Mouse (Mus musculus) liver, embryonic 14.5 days (tissue): ENCODE results near the gene Grik2. TPM values are rescaled to one million over a fixed set of nuclear protein-coding genes. Genes with fewer than 3 reads are reported as not detected.

Experiments used
- ATAC-seq: fragments of 200-750 bp; cut with Nextera tagmentation; 2 replicates; pipeline ENCODE4 v1.8.0; 2017; ENCODE audit warnings: moderate number of reproducible peaks, mild to moderate bottlenecking, moderate library complexity; ENCODE audit not compliant: insufficient read depth
- DNase-seq, 3 experiments: peaks; one replicate each; pipeline ENCODE4 v3.0.0-alpha.2; 2012 to 2013; ENCODE audit warnings: low read depth in 3 of 3, low spot score in 3 of 3
- H3K27ac ChIP-seq: fragments of 300-500 bp; sonication (generic); 2 replicates; pipeline ENCODE4 v1.5.1; 2014; ENCODE audit warnings: moderate library complexity, mild to moderate bottlenecking, control low read depth, inconsistent platforms
- H3K27me3 ChIP-seq: fragments of 300-500 bp; sonication (generic); 2 replicates; pipeline ENCODE4 v1.6.1; 2014; ENCODE audit warnings: mild to moderate bottlenecking, low read length, moderate library complexity; ENCODE audit not compliant: control insufficient read depth, insufficient read depth
- H3K36me3 ChIP-seq: fragments of 300-500 bp; sonication (generic); replicated peaks from 2 replicates; pipeline ENCODE4 v1.6.1; 2014; ENCODE audit warnings: low read depth; ENCODE audit not compliant: control insufficient read depth, insufficient read depth
- H3K4me1 ChIP-seq, 2 experiments: fragments of 200-500 bp in 1 of 2; fragments of 300-500 bp in 1 of 2; sonication (generic) in 1 of 2; replicated peaks; 2 replicates each; pipeline ENCODE4 v1.6.1; 2012 to 2014; ENCODE audit warnings: antibody characterized with exemption in 1 of 2, inconsistent platforms in 1 of 2, low read length in 1 of 2; ENCODE audit not compliant: control insufficient read depth in 2 of 2, insufficient read depth in 2 of 2
- H3K4me2 ChIP-seq: fragments of 300-500 bp; sonication (generic); 2 replicates; pipeline ENCODE4 v1.6.1; 2014; ENCODE audit warnings: low read depth, mild to moderate bottlenecking, control low read depth, moderate library complexity
- H3K4me3 ChIP-seq, 2 experiments: fragments of 200-500 bp in 1 of 2; fragments of 300-500 bp in 1 of 2; sonication (generic) in 1 of 2; 2 replicates each; pipeline ENCODE4 v1.5.1; 2012 to 2014; ENCODE audit warnings: low read depth in 2 of 2, low read length in 2 of 2, mild to moderate bottlenecking in 2 of 2, control low read depth in 1 of 2, inconsistent platforms in 1 of 2, moderate library complexity in 1 of 2; ENCODE audit not compliant: insufficient read depth in 1 of 2
- H3K9ac ChIP-seq: fragments of 300-500 bp; sonication (generic); replicated peaks from 2 replicates; pipeline ENCODE4 v1.6.1; 2014; ENCODE audit warnings: mild to moderate bottlenecking, control low read depth, moderate library complexity
- H3K9me3 ChIP-seq: fragments of 300-500 bp; sonication (generic); 2 replicates; pipeline ENCODE4 v1.6.1; 2016; ENCODE audit warnings: low read length, mixed read lengths; ENCODE audit not compliant: control insufficient read depth
- CTCF ChIP-seq: IDR thresholded peaks from 2 replicates; pipeline ENCODE4 v1.5.1; 2016; ENCODE audit warnings: antibody characterized with exemption, low read depth, control low read depth
- EP300 ChIP-seq: IDR thresholded peaks from 2 replicates; pipeline ENCODE4 v1.6.1; 2016; ENCODE audit warnings: antibody characterized with exemption, low read depth
- WGBS: fragments of 180-500 bp; shearing (Covaris S2); extraction: QIAGEN DNeasy Blood & Tissue Kit; methylation state at CpG from one replicate; pipeline ENCODE4 v1.1.7; 2014; ENCODE audit not compliant: insufficient replicate concordance; 5-methylcytosine and 5-hydroxymethylcytosine counted together
- polyA plus RNA-seq, 2 experiments: library from polyadenylated mRNA; depleted of rRNA in 1 of 2; stranded (reverse) in 1 of 2; unstranded in 1 of 2; fragments of >200 nt; fragmentation: Nextera tagmentation in 1 of 2; extraction: Ambion mirVana in 1 of 2; gene quantifications; 2 replicates each; pipeline versions ENCODE4 v1.2.1 to v1.2.3; 2012 to 2014

Grik2 gene
- polyA plus RNA-seq (2012; rRNA removed) (0.03 and 0.08 TPM in 2 replicates), polyA plus RNA-seq (2014; fragmentation: Nextera tagmentation; extraction: Ambion mirVana) (not detected in 2 replicates)

DNA sequence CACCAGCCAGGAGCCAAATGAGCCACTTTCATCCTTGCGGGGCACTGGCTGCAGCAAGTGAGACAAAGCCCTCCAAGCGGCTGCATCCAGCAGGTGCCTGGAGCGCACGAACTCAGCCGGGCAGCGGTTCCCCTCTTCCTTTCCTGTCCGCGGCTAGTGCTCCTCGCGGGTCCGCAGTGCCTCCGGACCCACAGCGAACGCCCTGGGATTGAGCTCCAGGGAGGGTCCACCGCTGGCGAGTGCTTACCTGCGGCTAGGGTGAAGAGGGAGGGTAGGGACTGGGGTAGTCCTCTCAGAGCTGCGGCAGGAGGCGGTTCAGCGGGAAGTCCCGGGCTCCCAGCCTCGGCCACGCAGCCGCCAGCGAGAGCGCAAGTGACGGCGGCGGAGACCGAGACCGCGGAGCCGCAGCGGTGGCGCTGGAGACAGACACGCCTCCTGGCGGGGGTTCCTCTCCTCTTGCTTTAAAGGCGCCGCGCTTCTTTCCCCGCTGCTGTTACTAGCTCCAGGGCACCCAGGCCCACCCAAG lies at the start of gene Grik2:
Gene Grik2 (minus strand): TSS at position 386 of the 526 bp plus-strand sequence.
- H3K27ac ChIP-seq: no peak within 1 kb of the TSS
- H3K4me3 ChIP-seq: peak within 1 kb of the TSS; percentile 16 to 19; a peak in 2 of 4 replicates
- DNase-seq: no peak
- H3K9ac ChIP-seq: no peak within 1 kb of the TSS
- no peaks in the 10 kb centered on the region for H3K4me1 ChIP-seq
- peak within 1 kb of the TSS; percentile 43 for H3K4me2 ChIP-seq
- ATAC-seq: no peak
- TF ChIP-seq EP300 (no peak), CTCF (no peak)
- WGBS: 1% methylated on average over 40 of the region's 41 CpGs
- H3K27me3 ChIP-seq: peaks cover 3% of the 10 kb centered on the region
- no peaks in the 10 kb centered on the region for H3K9me3 ChIP-seq
- no peaks in the 10 kb centered on the region for H3K36me3 ChIP-seq

GRCm38 (mm10) chr10:49834392-49834791 lies 45.8 kb upstream of the Grik2 start:
- 65% methylated on average over 3 of the region's 3 CpGs for WGBS
- DNase-seq: no peak
- H3K9me3 ChIP-seq: no peaks in the 10 kb centered on the region

GRCm38 (mm10) chr10:49807276-49807675 lies 18.7 kb upstream of the Grik2 start:
- Histone ChIP-seq H3K4me3 (no peak overlapping the region), H3K27me3 (no peaks in the 10 kb centered on the region), H3K27ac (no peak overlapping the region), H3K36me3 (no peaks in the 10 kb centered on the region), H3K4me1 (no peaks in the 10 kb centered on the region), H3K4me2 (no peak overlapping the region), H3K9me3 (no peaks in the 10 kb centered on the region), H3K9ac (no peak overlapping the region)
- DNase-seq (no peak), ATAC-seq (no peak)
- TF ChIP-seq CTCF (no peak), EP300 (no peak)

More at GRCm38 (mm10) chr10:49834392-49834791, 45.8 kb upstream of the Grik2 start:
- ATAC-seq: no peak
- H3K27me3 ChIP-seq: no peaks in the 10 kb centered on the region
- no peak overlapping the region for H3K9ac ChIP-seq
- no peaks in the 10 kb centered on the region for H3K4me1 ChIP-seq
- H3K4me3 ChIP-seq: no peak overlapping the region
- H3K27ac ChIP-seq: no peak overlapping the region
- TF ChIP-seq EP300 (no peak), CTCF (no peak)
- no peaks in the 10 kb centered on the region for H3K36me3 ChIP-seq
- H3K4me2 ChIP-seq: no peak overlapping the region

- 60% methylated on average over 1 of the region's 1 CpGs for WGBS
- Histone ChIP-seq H3K4me1 (no peaks in the 10 kb centered on the region), H3K27me3 (no peaks in the 10 kb centered on the region), H3K4me2 (no peak overlapping the region), H3K27ac (no peak overlapping the region), H3K36me3 (no peaks in the 10 kb centered on the region), H3K4me3 (no peak overlapping the region), H3K9ac (no peak overlapping the region), H3K9me3 (no peaks in the 10 kb centered on the region)
- ATAC-seq (no peak), DNase-seq (no peak)
- no peak for TF ChIP-seq CTCF
- TF ChIP-seq EP300: no peak
These were observed 12.4 kb upstream of the Grik2 start for GRCm38 (mm10) chr10:49801001-49801400.

DNA sequence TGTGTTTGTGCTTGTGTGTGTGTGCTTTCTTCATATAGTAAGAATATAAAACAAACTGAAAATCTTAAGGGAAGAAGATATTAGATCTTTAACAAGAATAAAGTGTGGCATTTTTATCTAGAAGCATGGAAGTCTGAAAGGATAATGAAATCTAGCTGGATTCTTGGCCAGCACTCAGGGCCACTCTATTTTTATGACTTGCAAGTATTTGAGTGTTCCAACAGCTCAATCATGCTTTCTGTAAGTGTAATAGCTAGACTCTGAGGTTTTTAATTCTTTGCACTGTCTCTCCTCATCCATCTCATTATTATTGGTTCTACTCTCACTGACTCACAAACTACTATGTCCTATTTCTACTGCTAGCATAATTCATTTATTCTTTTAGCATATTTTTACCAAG lies 5.6 kb upstream of the Grik2 start:
- ATAC-seq (no peak), DNase-seq (no peak)
- H3K4me2 ChIP-seq: no peak overlapping the region
- H3K9ac ChIP-seq: no peak overlapping the region
- TF ChIP-seq EP300 (no peak), CTCF (no peak)
- H3K36me3 ChIP-seq: no peaks in the 10 kb centered on the region
- no peak overlapping the region for H3K27ac ChIP-seq
- no peaks in the 10 kb centered on the region for H3K4me1 ChIP-seq
- no peak overlapping the region for H3K4me3 ChIP-seq
- no peaks in the 10 kb centered on the region for H3K9me3 ChIP-seq
- H3K27me3 ChIP-seq: no peaks in the 10 kb centered on the region
